Mouse (Mus musculus) bone marrow, adult 2 months (tissue): ENCODE measurements around the gene Slc16a12.

ENCODE experiments used
- CTCF ChIP-seq: fragments of 200-500 bp; IDR thresholded peaks from 2 replicates; pipeline ENCODE4 v1.5.1; 2011; ENCODE audit warnings: low read length, control low read depth; ENCODE audit not compliant: control insufficient read depth, insufficient read depth
- POLR2A ChIP-seq: fragments of 200-500 bp; IDR thresholded peaks from 2 replicates; pipeline ENCODE4 v1.6.1; 2011; ENCODE audit warnings: low read depth, mild to moderate bottlenecking, control low read depth, low read length, borderline replicate concordance; ENCODE audit not compliant: control insufficient read depth

DNA sequence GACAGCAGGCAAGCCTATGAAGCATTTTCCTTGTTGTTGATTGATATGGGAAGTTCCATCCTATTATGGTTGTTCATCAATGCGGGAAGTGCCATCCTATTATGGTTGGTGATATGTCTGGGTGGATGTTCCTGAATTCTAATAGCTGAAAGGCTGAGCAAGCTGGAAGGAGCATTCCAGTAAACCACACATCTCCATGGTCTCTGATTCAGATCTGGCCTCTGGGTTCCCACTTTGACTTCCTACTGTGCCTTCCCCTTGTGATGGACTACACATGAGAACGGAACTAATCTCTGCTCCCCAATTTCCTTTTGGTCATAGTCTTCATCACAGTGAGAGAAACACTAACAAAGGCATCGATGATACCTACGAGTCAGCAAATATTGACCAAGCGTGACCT is 126.2 kb downstream of the Slc16a12 start:
- TF ChIP-seq CTCF (no peak), POLR2A (no peak)
